Mouse (Mus musculus) liver, embryonic 15.5 days (tissue): ENCODE data around the gene Ccdc136. TPM values are rescaled to one million over a fixed set of nuclear protein-coding genes. Genes with fewer than 3 reads are reported as not detected.
"Not testable (repeated sequence)": the region's sequence is repeated elsewhere in the genome, so short reads cannot be mapped to it uniquely, and the experiment has no call there.

ENCODE experiments used
- ATAC-seq: fragments of 200-750 bp; cut with Nextera tagmentation; 2 replicates; pipeline ENCODE4 v1.8.0; 2017; ENCODE audit warnings: moderate number of reproducible peaks, mild to moderate bottlenecking, moderate library complexity; ENCODE audit not compliant: insufficient read depth
- H3K27ac ChIP-seq: fragments of 300-500 bp; sonication (generic); replicated peaks from 2 replicates; pipeline ENCODE4 v1.5.1; 2015; ENCODE audit warnings: mild to moderate bottlenecking, inconsistent platforms
- H3K27me3 ChIP-seq: fragments of 300-500 bp; sonication (generic); 2 replicates; pipeline ENCODE4 v1.6.1; 2015; ENCODE audit warnings: mild to moderate bottlenecking, inconsistent platforms
- H3K36me3 ChIP-seq: fragments of 300-500 bp; sonication (generic); replicated peaks from 2 replicates; pipeline ENCODE4 v1.6.1; 2015; ENCODE audit warnings: moderate library complexity, mild to moderate bottlenecking, inconsistent platforms
- H3K4me1 ChIP-seq: fragments of 300-500 bp; sonication (generic); replicated peaks from 2 replicates; pipeline ENCODE4 v1.6.1; 2015; ENCODE audit warnings: inconsistent platforms
- H3K4me2 ChIP-seq: fragments of 300-500 bp; sonication (generic); 2 replicates; pipeline ENCODE4 v1.6.1; 2015; ENCODE audit warnings: moderate library complexity, mild to moderate bottlenecking, inconsistent platforms
- H3K4me3 ChIP-seq: fragments of 300-500 bp; sonication (generic); replicated peaks from 2 replicates; pipeline ENCODE4 v1.5.1; 2015; ENCODE audit warnings: mild to moderate bottlenecking, inconsistent platforms
- H3K9ac ChIP-seq: fragments of 300-500 bp; sonication (generic); 2 replicates; pipeline ENCODE4 v1.6.1; 2015; ENCODE audit warnings: moderate library complexity, mild to moderate bottlenecking, inconsistent platforms
- H3K9me3 ChIP-seq: fragments of 300-500 bp; sonication (generic); replicated peaks from 2 replicates; pipeline ENCODE4 v1.6.1; 2016; ENCODE audit warnings: inconsistent platforms
- WGBS: fragments of 180-500 bp; shearing (Covaris S2); methylation state at CpG from one replicate; pipeline ENCODE4 v1.1.7; 2015; ENCODE audit warnings: mixed read lengths; ENCODE audit not compliant: insufficient replicate concordance; 5-methylcytosine and 5-hydroxymethylcytosine counted together
- polyA plus RNA-seq: library from polyadenylated mRNA; unstranded; fragments of >200 nt; fragmentation: Nextera tagmentation; extraction: Ambion mirVana; gene quantifications from 2 replicates; pipeline ENCODE4 v1.2.1, GENCODE M21; 2015

The Ccdc136 gene
- polyA plus RNA-seq, 1 experiment from 2014 or later = 0.45 TPM

DNA sequence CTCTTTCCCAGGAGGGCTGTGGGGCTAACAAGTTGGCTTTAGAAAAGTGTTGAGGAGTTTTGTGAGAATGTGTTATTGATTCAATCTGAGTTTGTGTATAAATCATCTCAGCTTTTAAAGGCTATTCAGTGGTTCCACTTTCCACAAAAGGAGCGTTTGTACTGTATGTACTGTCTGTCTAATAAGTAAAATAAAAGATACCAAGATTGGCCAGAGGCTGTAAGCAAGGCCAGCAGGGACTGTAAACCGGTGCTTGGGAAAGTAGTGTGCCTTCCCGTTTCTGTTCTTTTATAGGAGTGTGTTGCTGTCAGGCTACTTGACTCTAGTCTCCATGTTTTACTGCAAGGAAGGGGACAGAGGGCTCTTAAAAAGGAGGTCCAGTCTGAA is 33.0 kb upstream of the Ccdc136 start:
- H3K4me1 ChIP-seq = no peaks in the 10 kb centered on the region
- H3K9me3 ChIP-seq = no peaks in the 10 kb centered on the region
- no peak overlapping the region for H3K9ac ChIP-seq
- ATAC-seq = no peak
- no peak overlapping the region for H3K27ac ChIP-seq
- no peak overlapping the region for H3K4me3 ChIP-seq
- no peaks in the 10 kb centered on the region for H3K27me3 ChIP-seq
- WGBS = 73% methylated on average over 3 of the region's 3 CpGs
- no peak overlapping the region for H3K4me2 ChIP-seq
- H3K36me3 ChIP-seq = peaks cover 43% of the 10 kb centered on the region

- no peak for ATAC-seq
- Histone ChIP-seq H3K4me3 (no peak overlapping the region), H3K4me2 (no peak overlapping the region), H3K27me3 (no peaks in the 10 kb centered on the region), H3K9ac (no peak overlapping the region), H3K4me1 (no peaks in the 10 kb centered on the region), H3K36me3 (peaks cover 51% of the 10 kb centered on the region), H3K9me3 (no peaks in the 10 kb centered on the region), H3K27ac (no peak overlapping the region)
- WGBS = 81% methylated on average over 1 of the region's 1 CpGs
Measured at GRCm38 (mm10) chr6:29365277-29365676, 30.8 kb upstream of the Ccdc136 start.

DNA sequence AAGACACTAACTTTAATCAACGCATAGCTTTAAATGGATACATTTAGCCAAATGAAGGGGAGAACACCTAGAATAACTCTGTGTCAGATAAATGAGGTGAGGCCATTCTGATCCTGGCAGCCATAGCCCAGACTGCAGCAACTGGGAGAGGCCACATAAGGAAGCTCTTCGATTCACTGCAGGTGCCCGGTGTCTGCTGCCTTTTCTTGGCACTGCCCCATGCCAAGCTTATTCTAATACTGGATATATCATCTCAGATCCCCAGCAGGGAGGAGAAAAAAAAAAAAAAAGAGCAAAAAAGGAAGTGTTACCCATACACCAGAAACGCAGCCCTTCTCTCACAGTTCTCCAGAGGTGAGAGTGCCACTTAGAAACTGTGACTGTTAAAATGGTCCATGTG is 18.7 kb upstream of the Ccdc136 start:
- no peak overlapping the region for H3K9ac ChIP-seq
- H3K4me2 ChIP-seq = no peak overlapping the region
- no peak overlapping the region for H3K4me3 ChIP-seq
- peaks cover 5% of the 10 kb centered on the region for H3K4me1 ChIP-seq
- no peaks in the 10 kb centered on the region for H3K27me3 ChIP-seq
- H3K36me3 ChIP-seq = peaks cover 51% of the 10 kb centered on the region
- no peak overlapping the region for H3K27ac ChIP-seq
- ATAC-seq = no peak
- no peaks in the 10 kb centered on the region for H3K9me3 ChIP-seq
- 64% methylated on average over 4 of the region's 4 CpGs for WGBS

- peaks cover 39% of the 10 kb centered on the region for H3K36me3 ChIP-seq
- peaks cover under 1% of the 10 kb centered on the region for H3K4me1 ChIP-seq
- no peak overlapping the region for H3K4me2 ChIP-seq
- H3K9me3 ChIP-seq = no peaks in the 10 kb centered on the region
- WGBS = 81% methylated on average over 10 of the region's 10 CpGs
- no peak overlapping the region for H3K9ac ChIP-seq
- H3K27ac ChIP-seq = no peak overlapping the region
- no peak overlapping the region for H3K4me3 ChIP-seq
- no peaks in the 10 kb centered on the region for H3K27me3 ChIP-seq
- ATAC-seq = no peak
Measured at GRCm38 (mm10) chr6:29378678-29379077, 17.4 kb upstream of the Ccdc136 start.

GRCm38 (mm10) chr6:29379954-29380353 is 16.2 kb upstream of the Ccdc136 start:
- Histone ChIP-seq H3K9me3 (no peaks in the 10 kb centered on the region), H3K27ac (no peak overlapping the region), H3K27me3 (no peaks in the 10 kb centered on the region), H3K4me3 (no peak overlapping the region), H3K4me1 (no peaks in the 10 kb centered on the region), H3K36me3 (peaks cover 26% of the 10 kb centered on the region), H3K9ac (no peak overlapping the region), H3K4me2 (no peak overlapping the region)
- 60% methylated on average over 6 of the region's 6 CpGs for WGBS
- ATAC-seq = no peak

- Histone ChIP-seq H3K27ac (no peak overlapping the region), H3K4me3 (no peak overlapping the region), H3K4me1 (peaks cover 2% of the 10 kb centered on the region; the same call in 1 of the 2 replicates), H3K9me3 (no peaks in the 10 kb centered on the region), H3K9ac (no peak overlapping the region), H3K36me3 (0 out of 2 replicates have a peak, but pooled peaks cover 3% of the 10 kb centered on the region), H3K4me2 (no peak overlapping the region), H3K27me3 (0 out of 2 replicates have a peak, but pooled peaks cover 6% of the 10 kb centered on the region)
- no peak for ATAC-seq
- WGBS = 57% methylated on average over 2 of the region's 2 CpGs
Measured at GRCm38 (mm10) chr6:29382442-29382841, 13.7 kb upstream of the Ccdc136 start.

DNA sequence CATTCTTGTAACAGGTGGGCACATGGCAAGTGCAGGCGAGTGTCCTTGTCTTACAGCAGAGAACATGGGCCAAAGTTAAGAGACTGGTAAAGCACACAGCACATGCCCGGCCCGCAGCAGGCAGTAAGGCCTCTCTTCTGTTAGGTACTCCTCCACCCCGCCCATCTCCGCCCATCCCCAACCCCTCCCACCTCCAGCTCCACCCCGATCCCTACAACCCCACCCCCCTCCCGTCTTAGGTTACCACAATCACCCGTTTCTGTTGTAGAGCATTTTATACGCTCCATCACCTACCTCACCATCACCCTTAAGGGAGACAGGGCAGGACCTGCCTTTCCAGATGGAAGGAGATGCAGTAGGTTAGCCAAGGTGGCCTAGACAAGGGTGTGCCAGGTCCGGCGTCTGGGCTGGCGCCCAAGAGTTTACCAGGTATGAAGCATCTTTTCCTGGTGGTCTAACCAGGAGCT is 8.0 kb upstream of the Ccdc136 start, which contains the start of gene Opn1sw:
Opn1sw (minus strand) TSS at position 417 of the 467 bp plus-strand sequence.
- Histone ChIP-seq H3K4me1 (peaks cover 20% of the 10 kb centered on the region), H3K4me3 (peak within 1 kb of the TSS; percentile 42), H3K4me2 (peak within 1 kb of the TSS; percentile 61), H3K27ac (no peak within 1 kb of the TSS), H3K27me3 (peaks cover 49% of the 10 kb centered on the region), H3K9me3 (no peaks in the 10 kb centered on the region), H3K36me3 (no peaks in the 10 kb centered on the region), H3K9ac (peak within 1 kb of the TSS; percentile 26; the same call in 1 of the 2 replicates)
- ATAC-seq = peak; percentile 75
- WGBS = 4% methylated on average over 12 of the region's 12 CpGs

DNA sequence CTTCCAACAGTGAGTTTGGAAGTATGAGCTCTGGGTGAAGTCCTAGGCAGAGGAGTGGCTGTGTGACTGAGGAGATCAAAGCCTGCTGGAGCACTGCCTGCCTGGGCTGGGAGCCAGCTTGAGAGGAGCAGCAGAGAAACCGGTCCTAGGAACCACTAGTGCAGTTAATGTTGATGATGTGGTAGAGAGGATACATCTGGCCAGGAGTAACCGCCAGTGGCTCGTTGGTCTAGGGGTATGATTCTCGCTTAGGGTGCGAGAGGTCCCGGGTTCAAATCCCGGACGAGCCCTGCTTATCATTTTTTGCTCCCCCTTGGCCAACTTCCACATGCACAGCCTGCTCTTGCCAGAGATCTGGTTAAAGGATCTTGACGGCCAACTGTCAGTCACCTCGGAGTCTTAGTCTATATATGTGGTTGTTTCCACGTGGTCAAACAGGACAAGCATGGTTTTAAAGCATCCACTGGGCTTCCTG is 7.5 kb upstream of the Ccdc136 start:
- 7% methylated on average over 11 of the region's 11 CpGs for WGBS
- Histone ChIP-seq H3K4me3 (peak overlapping the region; percentile 42), H3K9me3 (no peaks in the 10 kb centered on the region), H3K9ac (no peak overlapping the region), H3K36me3 (no peaks in the 10 kb centered on the region), H3K27me3 (peaks cover 54% of the 10 kb centered on the region), H3K4me2 (peak overlapping the region; percentile 61), H3K4me1 (peaks cover 20% of the 10 kb centered on the region), H3K27ac (no peak overlapping the region)
- ATAC-seq = peak; percentile 60

DNA sequence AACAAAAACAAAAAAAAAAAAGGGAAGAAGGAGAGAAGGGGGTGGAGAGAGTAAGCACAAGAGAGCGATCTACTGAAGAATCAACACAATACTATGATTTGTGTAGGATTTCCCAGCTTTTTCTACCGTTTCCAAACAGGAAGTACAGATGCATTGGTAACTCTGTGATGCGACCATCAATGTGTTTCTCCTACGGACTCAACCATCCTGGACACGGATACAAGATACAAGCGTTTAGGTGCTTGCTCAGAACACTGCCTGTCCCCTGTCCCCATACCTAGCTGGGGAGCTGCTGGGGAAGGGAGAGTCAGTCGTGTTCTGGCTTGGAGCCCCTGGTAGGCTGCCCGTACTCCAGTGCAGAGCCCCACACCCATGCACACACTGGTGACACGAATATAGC is 6.7 kb upstream of the Ccdc136 start:
- 33% methylated on average over 9 of the region's 9 CpGs for WGBS

GRCm38 (mm10) chr6:29390500-29390899 is 5.6 kb upstream of the Ccdc136 start:
- Histone ChIP-seq H3K27me3 (peaks cover 73% of the 10 kb centered on the region), H3K4me1 (peaks cover 20% of the 10 kb centered on the region)
- H3K4me3 ChIP-seq, ATAC-seq, H3K9ac ChIP-seq, H3K9me3 ChIP-seq, H3K4me2 ChIP-seq, H3K27ac ChIP-seq, H3K36me3 ChIP-seq: not testable (repeated sequence)
- WGBS = 43% methylated on average over 1 of the region's 1 CpGs

More for the DNA sequence above, 6.7 kb upstream of the Ccdc136 start:
- Histone ChIP-seq H3K4me2 (no peak overlapping the region), H3K27me3 (peaks cover 62% of the 10 kb centered on the region), H3K9ac (no peak overlapping the region), H3K27ac (no peak overlapping the region), H3K9me3 (no peaks in the 10 kb centered on the region), H3K4me3 (no peak overlapping the region), H3K36me3 (no peaks in the 10 kb centered on the region), H3K4me1 (peaks cover 20% of the 10 kb centered on the region)
- ATAC-seq = no peak

GRCm38 (mm10) chr6:29391241-29391640 is 4.9 kb upstream of the Ccdc136 start:
- H3K36me3 ChIP-seq, H3K4me2 ChIP-seq, ATAC-seq, H3K27ac ChIP-seq, H3K9ac ChIP-seq, H3K4me3 ChIP-seq, H3K9me3 ChIP-seq: not testable (repeated sequence)
- Histone ChIP-seq H3K4me1 (peaks cover 26% of the 10 kb centered on the region), H3K27me3 (peaks cover 80% of the 10 kb centered on the region)
- WGBS = 59% methylated on average over 8 of the region's 8 CpGs

- no peak overlapping the region for H3K4me2 ChIP-seq
- H3K4me1 ChIP-seq = peaks cover 27% of the 10 kb centered on the region
- H3K4me3 ChIP-seq = no peak overlapping the region
- no peak overlapping the region for H3K9ac ChIP-seq
- no peak for ATAC-seq
- peaks cover 84% of the 10 kb centered on the region for H3K27me3 ChIP-seq
- H3K9me3 ChIP-seq = no peaks in the 10 kb centered on the region
- 58% methylated on average over 4 of the region's 4 CpGs for WGBS
- no peak overlapping the region for H3K27ac ChIP-seq
- H3K36me3 ChIP-seq = no peaks in the 10 kb centered on the region
Measured at GRCm38 (mm10) chr6:29391802-29392201, 4.3 kb upstream of the Ccdc136 start.
